In genomic region chr11:109331424-109331824, GRCm38 (mm10) we compare ENCODE assay signal across 8 mouse cellular contexts. TPM values are rescaled to one million over a fixed set of nuclear protein-coding genes. Genes with fewer than 3 reads are reported as not detected.
A peak's percentile ranks its signal among the peaks of the same experiment; 100 is the strongest.
DNase-seq lines count a peak whose midpoint lies in the region; ATAC-seq lines count a peak whose summit lies in the region.

No protein-coding gene starts in this region.

- 11% methylated on average over 6 of the region's 6 CpGs for WGBS in hindbrain, embryonic 16.5 days

- ATAC-seq in hindbrain, embryonic 16.5 days: peak; percentile 92
- peak; percentile 97 for ATAC-seq in megakaryocyte, adult 5-6 weeks (ENCODE audit: poor library complexity, severe bottlenecking)

- H3K9ac ChIP-seq in hindbrain, embryonic 16.5 days (ENCODE audit: low read depth, low read length): 0 out of 2 replicates have a peak overlapping the region, but pooled peaks have one; percentile 18

- no peaks in the 10 kb centered on the region for H3K9me3 ChIP-seq in hindbrain, embryonic 16.5 days (ENCODE audit: control insufficient read depth, low read length)

- DNase-seq in T-cell, adult 2 months (ENCODE audit: low spot score): peak; percentile 90
- DNase-seq in cerebellum, postnatal 36 days: peak; percentile 95
- peak; percentile 96 for DNase-seq in gastrocnemius, adult 18-20 months (ENCODE audit: low spot score)
- peak; percentile 91 to 96 for DNase-seq in left cerebral cortex, adult 18-20 months (ENCODE audit: low spot score in 2 of 2)
- peak; percentile 93 to 95 for DNase-seq in right cerebral cortex, adult 2 months (ENCODE audit: low spot score in 2 of 2)
- DNase-seq in urinary bladder, postnatal 14 days (ENCODE audit: low spot score): peak; percentile 97

- H3K36me3 ChIP-seq in hindbrain, embryonic 16.5 days (ENCODE audit: control insufficient read depth, insufficient read depth, low read length): no peaks in the 10 kb centered on the region

- H3K27ac ChIP-seq in hindbrain, embryonic 16.5 days (ENCODE audit: low read depth, low read length): no peak overlapping the region

- no peaks in the 10 kb centered on the region for H3K27me3 ChIP-seq in hindbrain, embryonic 16.5 days (replicated peaks; ENCODE audit: control insufficient read depth, insufficient read depth, low read length)

- H3K4me3 ChIP-seq in hindbrain, embryonic 16.5 days (ENCODE audit: low read length): peak overlapping the region; percentile 24

- H3K4me2 ChIP-seq in hindbrain, embryonic 16.5 days (ENCODE audit: low read length): peak overlapping the region; percentile 56

- peaks cover 13% of the 10 kb centered on the region for H3K4me1 ChIP-seq in hindbrain, embryonic 16.5 days (ENCODE audit: control insufficient read depth, insufficient read depth, low read depth, low read length)

RNA-seq across cellular contexts. Expression of gene Gna13, which starts 31.2 kb away (rescaled TPM):
- 10 to 100 TPM; 24.3 to 32.4 TPM for total RNA-seq in gastrocnemius, adult 18-20 months (2021)
- polyA plus RNA-seq in hindbrain, embryonic 16.5 days (2015; fragmentation: Nextera tagmentation; extraction: Ambion mirVana): 20.5 and 21.3 TPM in 2 replicates
- total RNA-seq in left cerebral cortex, adult 18-20 months (2021): 10 to 100 TPM; 48.2 to 49.2 TPM
- total RNA-seq in megakaryocyte, adult 5-6 weeks (2015): 59.5 and 61.2 TPM in 2 replicates
- 54.2 and 57.3 TPM in 2 replicates for total RNA-seq in megakaryocyte, adult 5-6 weeks (2017)

RNA-seq across cellular contexts. Expression of gene Rgs9, which starts 33.5 kb away (rescaled TPM):
- not detected for total RNA-seq in gastrocnemius, adult 18-20 months (2021)
- polyA plus RNA-seq in hindbrain, embryonic 16.5 days (2015; fragmentation: Nextera tagmentation; extraction: Ambion mirVana): 14.5 and 15.6 TPM in 2 replicates
- 10 to 100 TPM; 35.8 to 56.5 TPM for total RNA-seq in left cerebral cortex, adult 18-20 months (2021)
- total RNA-seq in megakaryocyte, adult 5-6 weeks (2015): 0.09 TPM in 1 of 2 replicates, not detected in the other
- not detected in 2 replicates for total RNA-seq in megakaryocyte, adult 5-6 weeks (2017)

Comparison
In these comparisons a context has a peak if more than half of its experiments do, and no peak if none do; other contexts are left out.
1. RNA of gene Rgs9, which starts 33.5 kb away (total RNA-seq): 35.8 to 56.5 TPM in left cerebral cortex, adult 18-20 months; not detected in gastrocnemius, adult 18-20 months and 0.09 TPM in megakaryocyte, adult 5-6 weeks; every median in the first group is over 10 times any median in the second.
2. Peak in every context shown above with its lines, with median percentiles within 50 percentile points of each other: DNase-seq.